Mouse (Mus musculus): Measurements from ENCODE around the gene Fam243. TPM values are rescaled to one million over a fixed set of nuclear protein-coding genes. Genes with fewer than 3 reads are reported as not detected.

Fam243 gene
- polyA plus RNA-seq, 2 experiments = not detected

DNA sequence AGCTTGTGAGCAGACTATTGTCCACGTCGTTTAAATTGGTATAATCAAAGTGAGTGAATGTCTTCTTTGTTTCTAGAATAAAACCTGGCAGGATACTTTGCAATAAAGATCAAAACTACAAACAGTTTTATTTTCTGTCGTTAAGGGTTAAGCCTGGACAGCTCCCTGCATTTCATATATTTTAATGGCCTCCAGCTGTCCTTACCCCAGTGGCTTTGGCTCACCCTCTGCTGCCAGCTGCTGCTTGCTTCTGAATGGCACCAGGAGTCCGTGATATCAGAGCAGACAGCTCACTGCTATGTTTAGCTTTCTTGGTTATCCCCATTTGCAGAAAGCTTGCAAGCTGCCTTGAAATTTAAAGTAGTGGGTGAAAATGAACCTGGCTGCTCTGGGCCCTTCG is 19.3 kb downstream of the Fam243 start:
- peak overlapping the region; percentile 85 for H3K9ac ChIP-seq (ENCODE audit: low read depth, low read length, severe bottlenecking)
- WGBS = 21% methylated on average over 5 of the region's 5 CpGs
- no peak for TF ChIP-seq POLR2A (IDR thresholded peaks at IDR 0.05; ENCODE audit: borderline replicate concordance, extremely low read depth, insufficient read depth, insufficient read length)

DNA sequence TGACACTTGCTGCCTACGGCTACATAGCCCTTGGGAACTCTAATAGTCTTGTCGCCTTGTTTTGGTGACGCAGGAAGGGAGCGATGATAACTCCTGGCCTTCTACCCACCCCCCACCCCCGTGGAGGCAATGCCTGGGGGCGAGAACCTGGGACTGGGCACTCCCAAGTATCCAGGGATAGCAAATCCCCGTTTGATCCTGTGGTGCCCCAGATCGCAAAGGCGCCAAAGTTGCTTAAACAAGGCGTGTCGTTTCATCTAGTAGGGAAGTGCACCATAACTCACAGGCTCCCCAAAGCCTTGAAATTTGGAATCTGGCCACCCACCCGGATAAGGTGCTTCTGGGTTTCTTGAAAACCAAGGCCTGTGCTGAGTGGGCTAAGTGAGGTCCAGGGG is 19.8 kb downstream of the Fam243 start:
- WGBS = under 1% methylated on average over 12 of the region's 12 CpGs
- peaks cover 13% of the 10 kb centered on the region for H3K36me3 ChIP-seq (ENCODE audit: control insufficient read depth, insufficient read depth, low read length)
- H3K4me2 ChIP-seq (replicated peaks; ENCODE audit: low read depth, low read length, severe bottlenecking) = peak overlapping the region; percentile 85
- DNase-seq (ENCODE audit: low spot score) (no peak), ATAC-seq (ENCODE audit: low FRiP score, low read depth) (peak; percentile 50)
- H3K9me3 ChIP-seq (ENCODE audit: control insufficient read depth, low read length) = no peaks in the 10 kb centered on the region
- no peak for TF ChIP-seq POLR2A (IDR thresholded peaks at IDR 0.05; ENCODE audit: borderline replicate concordance, extremely low read depth, insufficient read depth, insufficient read length)
- H3K4me1 ChIP-seq (ENCODE audit: control insufficient read depth, insufficient read depth, low read length) = peaks cover 18% of the 10 kb centered on the region
- peak overlapping the region; percentile 85 for H3K9ac ChIP-seq (ENCODE audit: low read depth, low read length, severe bottlenecking)
- peak overlapping the region; percentile 65 for H3K27ac ChIP-seq (replicated peaks; ENCODE audit: low read depth, low read length)
- H3K4me3 ChIP-seq (replicated peaks; ENCODE audit: low read length) = peak overlapping the region; percentile 70
- H3K27me3 ChIP-seq (ENCODE audit: control insufficient read depth, insufficient read depth, low read length) = no peaks in the 10 kb centered on the region

More for the DNA sequence above, 19.3 kb downstream of the Fam243 start:
- ATAC-seq (ENCODE audit: low FRiP score, low read depth) (no peak), DNase-seq (ENCODE audit: low spot score) (peak; percentile 62)
- Histone ChIP-seq H3K27ac (replicated peaks; ENCODE audit: low read depth, low read length) (0 out of 2 replicates have a peak overlapping the region, but pooled peaks have one; percentile 65), H3K27me3 (ENCODE audit: control insufficient read depth, insufficient read depth, low read length) (no peaks in the 10 kb centered on the region), H3K36me3 (ENCODE audit: control insufficient read depth, insufficient read depth, low read length) (peaks cover 18% of the 10 kb centered on the region), H3K9me3 (ENCODE audit: control insufficient read depth, low read length) (no peaks in the 10 kb centered on the region), H3K4me3 (replicated peaks; ENCODE audit: low read length) (peak overlapping the region; percentile 70), H3K4me1 (ENCODE audit: control insufficient read depth, insufficient read depth, low read length) (peaks cover 18% of the 10 kb centered on the region), H3K4me2 (replicated peaks; ENCODE audit: low read depth, low read length, severe bottlenecking) (peak overlapping the region; percentile 85)

DNA sequence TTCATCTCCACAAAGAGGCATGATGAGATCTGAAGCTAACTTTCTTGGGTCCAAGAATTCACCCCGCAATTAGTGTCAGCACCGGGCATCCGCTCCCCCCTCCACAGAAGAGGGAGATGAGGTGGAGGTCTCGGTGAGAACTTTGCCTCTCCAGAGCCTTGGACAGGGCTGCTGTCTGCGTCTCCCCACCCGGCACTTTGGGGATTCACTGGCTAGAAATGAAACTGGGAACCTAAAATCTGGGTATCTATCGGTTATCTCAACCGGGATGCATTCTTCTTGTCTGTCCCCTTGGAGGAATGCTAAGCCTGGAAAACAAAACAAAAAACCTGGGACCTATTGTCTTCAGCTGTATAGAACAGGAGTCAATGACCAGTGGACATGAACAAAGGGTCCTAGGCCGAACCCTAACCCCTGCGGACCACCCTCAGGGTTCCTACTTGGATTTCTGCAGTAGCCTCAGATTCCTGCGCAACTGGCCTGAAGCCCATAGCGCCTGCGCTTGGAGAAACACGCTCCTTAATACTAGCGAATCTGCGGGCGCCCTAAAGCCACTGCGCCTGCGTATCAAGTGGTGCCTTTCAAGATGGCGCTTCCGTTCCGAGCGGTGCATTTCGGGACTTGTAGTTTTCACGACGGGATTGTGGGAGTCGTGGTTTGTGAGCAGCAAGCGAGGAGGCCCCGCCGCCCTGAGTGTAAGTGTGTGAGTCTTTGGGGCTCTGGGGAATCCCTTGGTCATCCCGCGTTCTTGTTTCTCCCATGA is 20.4 kb downstream of the Fam243 start, which contains the start of gene Smim11:
Gene Smim11 (plus strand): TSS at position 638 of the 763 bp plus-strand sequence.
- 11% methylated on average over 32 of the region's 32 CpGs for WGBS
- H3K27ac ChIP-seq (replicated peaks; ENCODE audit: low read depth, low read length) = peak within 1 kb of the TSS; percentile 65
- peak; percentile 98 for DNase-seq (ENCODE audit: low spot score)

DNA sequence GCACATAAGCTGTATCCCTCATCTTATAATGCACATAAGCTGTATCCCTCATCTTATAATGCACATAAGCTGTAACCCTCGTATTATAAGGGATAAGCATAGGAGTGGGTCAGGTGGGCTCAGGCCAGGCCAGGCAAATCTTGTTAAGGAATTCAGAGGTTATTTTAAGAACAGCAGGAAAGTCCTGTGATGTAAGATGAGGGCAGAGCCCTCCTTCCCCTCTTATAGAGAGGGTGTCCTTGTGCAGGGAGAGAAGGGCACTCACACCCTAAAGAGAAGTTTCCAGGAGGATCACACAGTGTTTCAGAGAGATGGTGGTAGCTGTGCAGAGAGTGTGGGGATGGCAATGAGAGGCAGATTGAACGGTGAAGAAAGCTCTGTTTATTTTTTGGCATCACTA is 25.9 kb downstream of the Fam243 start:
- Histone ChIP-seq H3K36me3 (ENCODE audit: control insufficient read depth, insufficient read depth, low read length) (no peaks in the 10 kb centered on the region), H3K4me1 (ENCODE audit: control insufficient read depth, insufficient read depth, low read length) (no peaks in the 10 kb centered on the region), H3K9me3 (ENCODE audit: control insufficient read depth, low read length) (no peaks in the 10 kb centered on the region), H3K27me3 (ENCODE audit: control insufficient read depth, insufficient read depth, low read length) (no peaks in the 10 kb centered on the region), H3K4me3 (replicated peaks; ENCODE audit: low read length) (no peak overlapping the region), H3K27ac (replicated peaks; ENCODE audit: low read depth, low read length) (no peak overlapping the region), H3K9ac (ENCODE audit: low read depth, low read length, severe bottlenecking) (no peak overlapping the region), H3K4me2 (replicated peaks; ENCODE audit: low read depth, low read length, severe bottlenecking) (no peak overlapping the region)
- DNase-seq (ENCODE audit: low spot score) (no peak), ATAC-seq (ENCODE audit: low FRiP score, low read depth) (no peak)
- no peak for TF ChIP-seq POLR2A (IDR thresholded peaks at IDR 0.05; ENCODE audit: borderline replicate concordance, extremely low read depth, insufficient read depth, insufficient read length)
- 76% methylated on average over 2 of the region's 2 CpGs for WGBS

More for the DNA sequence above, 20.4 kb downstream of the Fam243 start, which contains the start of gene Smim11:
- peak; percentile 61; the same call in 1 of the 2 replicates for TF ChIP-seq POLR2A (IDR thresholded peaks at IDR 0.05; ENCODE audit: borderline replicate concordance, extremely low read depth, insufficient read depth, insufficient read length)
- peaks cover 18% of the 10 kb centered on the region for H3K4me1 ChIP-seq (ENCODE audit: control insufficient read depth, insufficient read depth, low read length)
- peaks cover 8% of the 10 kb centered on the region for H3K36me3 ChIP-seq (ENCODE audit: control insufficient read depth, insufficient read depth, low read length)
- H3K27me3 ChIP-seq (ENCODE audit: control insufficient read depth, insufficient read depth, low read length) = no peaks in the 10 kb centered on the region
- H3K9me3 ChIP-seq (ENCODE audit: control insufficient read depth, low read length) = no peaks in the 10 kb centered on the region
- peak within 1 kb of the TSS; percentile 85 for H3K4me2 ChIP-seq (replicated peaks; ENCODE audit: low read depth, low read length, severe bottlenecking)
- H3K4me3 ChIP-seq (replicated peaks; ENCODE audit: low read length) = peak within 1 kb of the TSS; percentile 70
- peak; percentile 94 for ATAC-seq (ENCODE audit: low FRiP score, low read depth)
- H3K9ac ChIP-seq (ENCODE audit: low read depth, low read length, severe bottlenecking) = peak within 1 kb of the TSS; percentile 85

DNA sequence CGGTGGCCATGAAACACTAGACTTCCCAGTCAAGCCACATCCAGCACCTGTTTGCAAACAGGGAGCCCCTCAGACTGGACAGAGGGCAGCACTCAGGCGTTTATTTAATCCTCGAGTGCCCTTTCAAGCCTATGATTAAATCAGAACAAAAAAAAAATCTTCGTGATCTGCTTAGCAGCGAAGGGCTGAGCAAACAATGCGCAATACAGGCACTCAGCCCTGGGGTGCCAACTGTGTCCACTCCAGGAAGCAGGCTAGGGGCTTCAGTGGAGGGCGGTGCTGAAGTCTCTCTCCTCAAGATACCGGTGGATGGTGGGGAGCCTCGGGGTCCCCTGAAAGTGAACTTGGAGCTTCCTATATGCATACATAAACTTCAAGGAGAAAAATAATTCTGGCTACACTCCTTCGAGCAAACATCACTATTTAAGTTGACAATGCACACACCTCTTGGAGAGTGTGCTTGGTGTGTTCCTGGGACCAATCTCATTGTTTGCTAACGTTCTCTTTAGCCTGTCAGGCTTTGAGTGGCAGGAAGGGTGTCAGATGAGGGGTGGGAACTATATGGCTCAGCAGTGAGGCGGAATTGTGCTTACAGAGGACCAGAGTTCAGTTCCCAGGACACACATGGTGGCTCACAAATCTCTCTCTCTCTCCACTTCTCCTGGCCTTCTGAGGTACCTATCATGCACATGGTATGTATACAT is 26.8 kb downstream of the Fam243 start:
- DNase-seq (ENCODE audit: low spot score) (no peak), ATAC-seq (ENCODE audit: low FRiP score, low read depth) (no peak)
- Histone ChIP-seq H3K27ac (replicated peaks; ENCODE audit: low read depth, low read length) (no peak overlapping the region), H3K4me1 (ENCODE audit: control insufficient read depth, insufficient read depth, low read length) (no peaks in the 10 kb centered on the region), H3K9me3 (ENCODE audit: control insufficient read depth, low read length) (no peaks in the 10 kb centered on the region), H3K27me3 (ENCODE audit: control insufficient read depth, insufficient read depth, low read length) (no peaks in the 10 kb centered on the region), H3K4me2 (replicated peaks; ENCODE audit: low read depth, low read length, severe bottlenecking) (no peak overlapping the region), H3K9ac (ENCODE audit: low read depth, low read length, severe bottlenecking) (no peak overlapping the region), H3K36me3 (ENCODE audit: control insufficient read depth, insufficient read depth, low read length) (no peaks in the 10 kb centered on the region), H3K4me3 (replicated peaks; ENCODE audit: low read length) (no peak overlapping the region)
- 70% methylated on average over 12 of the region's 12 CpGs for WGBS
- no peak for TF ChIP-seq POLR2A (IDR thresholded peaks at IDR 0.05; ENCODE audit: borderline replicate concordance, extremely low read depth, insufficient read depth, insufficient read length)

Data from limb, embryonic 14.5 days (tissue).